Mouse (Mus musculus): Measurements from ENCODE around the gene Traf6. TPM values are rescaled to one million over a fixed set of nuclear protein-coding genes. Genes with fewer than 3 reads are reported as not detected.

Gene Traf6
- total RNA-seq, 4 experiments from 2014 or later = 8.7 to 10.3 (median 9.0) TPM

Other genes starting within 250 kb of the Traf6 start
- not detected for gene Rag2, start 53.7 kb upstream of the Traf6 start, total RNA-seq (2022)
- under 1 TPM in 2 of 4 experiments, not detected in 2; 0.03 to 0.06 TPM for gene Rag1, start 28.9 kb upstream of the Traf6 start, total RNA-seq (2022)
- gene B230118H07Rik, start 28.9 kb upstream of the Traf6 start, total RNA-seq (2022) = 100 to 1,000 TPM in 1 of 4 experiments, 10 to 100 TPM in 3; 87.7 to 103 (median 92.8) TPM
- 1 to 10 TPM; 1.0 to 2.7 (median 2.2) TPM for gene Prr5l, start 204.6 kb downstream of the Traf6 start, total RNA-seq (2022)
- 10 to 100 TPM; 27.7 to 32.8 (median 30.0) TPM for gene Commd9, start 207.8 kb downstream of the Traf6 start, total RNA-seq (2022)

All from heart, adult 8-10 months (tissue).